Mouse (Mus musculus): ENCODE measurements around the gene Gm15127.
"Not testable (repeated sequence)": the region's sequence is repeated elsewhere in the genome, so short reads cannot be mapped to it uniquely, and the experiment has no call there.

Gm15127 gene

GRCm38 (mm10) chrX:148663298-148663697, at the start of gene Gm15127:
Gene Gm15127, plus strand, starts transcription at chrX:148663598.
- DNase-seq (ENCODE audit: low spot score) = not testable (repeated sequence)

GRCm38 (mm10) chrX:148615053-148615452, 48.3 kb upstream of the Gm15127 start, which contains the start of gene Gm8334:
Gene Gm8334, minus strand, starts transcription at chrX:148615153.
- not testable (repeated sequence) for DNase-seq (ENCODE audit: low spot score)

GRCm38 (mm10) chrX:148676290-148676689, 12.9 kb downstream of the Gm15127 start:
- DNase-seq (ENCODE audit: low spot score) = not testable (repeated sequence)
